Mouse (Mus musculus): ENCODE measurements at regions not wholly inside any gene's neighbourhood (a gene's known extent, or its start where the extent isn't known, plus 50 kb on each side); places are given as distances from the start of the nearest gene placed in this dataset.

DNA sequence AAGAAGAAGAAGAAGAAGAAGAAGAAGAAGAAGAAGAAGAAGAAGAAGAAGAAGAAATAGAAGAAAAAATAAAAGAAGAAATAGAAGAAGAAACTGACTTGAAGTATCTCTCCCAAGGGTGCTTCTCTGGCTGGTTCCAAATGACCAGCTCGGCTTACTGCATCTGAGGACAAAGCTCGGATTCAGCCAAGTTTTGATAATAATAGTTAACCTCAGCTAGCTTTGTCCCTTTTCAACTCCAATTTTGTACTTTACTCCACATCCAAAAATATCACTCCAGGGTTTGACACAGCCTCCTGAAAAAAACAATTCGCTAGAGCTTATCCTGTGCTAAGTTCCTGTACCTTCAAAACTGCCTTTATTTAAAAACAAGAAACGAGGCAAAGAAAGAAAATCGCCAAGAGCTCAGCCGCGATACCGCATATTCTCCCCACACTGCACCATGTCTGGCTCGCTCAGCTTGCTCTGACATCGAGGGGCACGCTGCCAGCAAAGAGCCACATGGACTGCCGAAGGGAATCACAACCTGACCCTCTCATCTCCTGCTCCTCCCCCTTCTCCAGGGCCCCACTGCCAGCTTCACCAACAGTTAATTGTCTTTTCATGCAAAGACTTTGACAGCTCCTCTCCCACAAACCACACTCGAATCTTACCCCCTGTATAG, 638.8 kb downstream of the 1700064H15Rik start:
- intact Hi-C loops (cut with DNase I): no loop called here
- no peak for TF ChIP-seq CTCF (IDR thresholded peaks at IDR 0.05)
- Histone ChIP-seq H3K4me3 (no peak overlapping the region), H3K27ac (no peak overlapping the region)
- no peak for DNase-seq (ENCODE audit: extremely low spot score in 1 of 2, low spot score in 2 of 2)

DNA sequence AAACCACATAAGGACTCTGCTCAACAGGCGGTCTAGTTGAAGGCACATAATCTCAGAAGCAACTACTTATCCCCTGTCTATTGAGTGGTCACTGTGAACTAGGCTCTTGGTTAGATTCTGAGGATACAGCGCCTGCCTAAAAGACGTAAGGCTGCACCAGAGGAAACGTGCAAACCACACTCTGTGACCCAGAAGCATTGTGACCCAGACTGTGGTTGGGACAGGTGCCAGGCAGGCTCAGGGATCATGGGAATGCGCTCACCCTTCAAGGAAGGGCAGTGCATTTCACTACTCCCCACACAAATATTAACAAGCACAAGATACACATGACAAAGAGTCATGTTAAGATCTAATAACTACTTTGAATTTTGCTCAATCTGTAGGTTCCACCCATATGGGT, 628.3 kb downstream of the 1700064H15Rik start:
- DNase-seq (ENCODE audit: extremely low spot score in 1 of 2, low spot score in 2 of 2): no peak
- no peak for TF ChIP-seq CTCF (IDR thresholded peaks at IDR 0.05)
- intact Hi-C loops (cut with DNase I): no loop called here
- no peak overlapping the region for H3K27ac ChIP-seq
- H3K4me3 ChIP-seq: no peak overlapping the region

DNA sequence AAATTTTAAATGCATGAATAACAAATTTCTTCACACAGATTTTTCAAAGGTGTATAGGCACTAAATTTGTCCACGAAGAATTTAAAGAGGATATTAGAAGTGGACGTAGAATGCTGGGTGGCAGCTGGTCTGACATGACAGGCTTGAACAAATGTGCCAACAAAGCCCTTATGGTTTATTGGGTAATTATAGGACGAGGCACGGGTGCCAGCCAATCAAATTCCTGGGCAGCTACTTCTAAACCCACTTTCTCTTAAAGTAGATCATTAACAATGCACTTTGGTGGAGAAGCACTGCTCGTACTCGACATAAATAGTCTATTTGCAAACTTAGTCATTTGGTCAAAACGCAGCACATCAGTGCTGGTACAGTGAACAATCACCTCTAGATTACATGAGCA, 626.4 kb downstream of the 1700064H15Rik start:
- DNase-seq (ENCODE audit: extremely low spot score in 1 of 2, low spot score in 2 of 2): no peak
- H3K27ac ChIP-seq: no peak overlapping the region
- TF ChIP-seq CTCF (IDR thresholded peaks at IDR 0.05): no peak
- intact Hi-C loops (cut with DNase I): no loop called here
- H3K4me3 ChIP-seq: no peak overlapping the region

DNA sequence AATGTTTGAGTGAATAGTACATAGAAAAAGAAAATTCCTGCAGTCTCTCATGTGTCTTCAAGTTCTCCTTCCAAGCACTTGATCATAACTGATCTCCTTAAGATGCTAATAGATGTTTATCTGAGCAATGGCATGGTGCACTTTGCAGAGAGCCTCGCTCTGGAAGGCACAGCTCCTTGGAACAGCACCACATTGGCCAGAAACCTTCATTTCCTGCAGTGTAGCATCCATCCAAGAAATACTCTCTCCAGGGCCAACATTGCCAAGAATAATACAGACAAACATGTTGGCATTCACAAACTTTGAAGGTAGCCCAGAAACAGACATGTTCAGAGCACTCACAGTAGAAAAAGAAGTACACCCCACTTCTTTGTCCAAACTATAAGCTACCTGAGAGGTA, 623.7 kb downstream of the 1700064H15Rik start:
- Histone ChIP-seq H3K4me3 (no peak overlapping the region), H3K27ac (no peak overlapping the region)
- TF ChIP-seq CTCF (IDR thresholded peaks at IDR 0.05): no peak
- intact Hi-C loops (cut with DNase I): no loop called here
- no peak for DNase-seq (ENCODE audit: extremely low spot score in 1 of 2, low spot score in 2 of 2)

- TF ChIP-seq CTCF (IDR thresholded peaks at IDR 0.05): no peak
- Histone ChIP-seq H3K4me3 (no peak overlapping the region), H3K27ac (no peak overlapping the region)
- no peak for DNase-seq (ENCODE audit: extremely low spot score in 1 of 2, low spot score in 2 of 2)
- intact Hi-C loops (cut with DNase I): no loop called here
Measured at GRCm38 (mm10) chr3:19044566-19044965, 583.9 kb downstream of the 1700064H15Rik start.

- Histone ChIP-seq H3K4me3 (no peak overlapping the region), H3K27ac (no peak overlapping the region)
- no peak for DNase-seq (ENCODE audit: extremely low spot score in 1 of 2, low spot score in 2 of 2)
- no peak; the same call in 1 of the 2 replicates for TF ChIP-seq CTCF (IDR thresholded peaks at IDR 0.05)
- intact Hi-C loops (cut with DNase I): no loop called here
Measured at GRCm38 (mm10) chr3:19045933-19046332, 582.5 kb downstream of the 1700064H15Rik start.

DNA sequence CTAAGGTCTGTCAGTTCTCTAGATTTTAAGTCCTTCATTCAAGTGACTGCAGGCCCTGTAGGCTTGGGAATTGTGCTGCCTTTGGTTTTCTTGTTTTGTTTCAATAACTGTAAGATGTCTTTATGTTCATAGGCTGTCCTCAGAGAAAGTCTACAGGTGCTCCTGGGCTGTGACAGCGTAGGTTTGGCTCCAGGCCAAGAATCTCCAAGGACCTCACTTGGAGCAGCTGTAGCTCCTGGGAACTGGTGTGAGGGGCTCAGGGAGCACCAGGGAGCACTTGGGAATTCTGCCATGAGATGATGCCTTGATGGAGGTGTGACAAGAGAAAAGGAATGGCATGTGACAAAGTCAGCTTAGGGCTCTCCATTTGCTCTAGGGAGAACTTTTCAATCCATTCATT, 581.9 kb downstream of the 1700064H15Rik start:
- no peak for TF ChIP-seq CTCF (IDR thresholded peaks at IDR 0.05)
- DNase-seq (ENCODE audit: extremely low spot score in 1 of 2, low spot score in 2 of 2): no peak
- intact Hi-C loops (cut with DNase I): no loop called here
- no peak overlapping the region for H3K4me3 ChIP-seq
- H3K27ac ChIP-seq: no peak overlapping the region

GRCm38 (mm10) chr3:19055961-19056360, 572.5 kb downstream of the 1700064H15Rik start:
- no peak overlapping the region for H3K27ac ChIP-seq
- no peak overlapping the region for H3K4me3 ChIP-seq
- no peak for TF ChIP-seq CTCF (IDR thresholded peaks at IDR 0.05)
- DNase-seq (ENCODE audit: extremely low spot score in 1 of 2, low spot score in 2 of 2): no peak
- intact Hi-C loops (cut with DNase I): loop anchor here (10.0 kb wide), 1 partner anchor 431 kb away; no protein-coding TSS in a partner anchor

GRCm38 (mm10) chr3:19056623-19057022, 571.9 kb downstream of the 1700064H15Rik start:
- intact Hi-C loops (cut with DNase I): loop anchor here (10.0 kb wide), 1 partner anchor 432 kb away; no protein-coding TSS in a partner anchor
- DNase-seq (ENCODE audit: extremely low spot score in 1 of 2, low spot score in 2 of 2): no peak
- H3K27ac ChIP-seq: no peak overlapping the region
- H3K4me3 ChIP-seq: no peak overlapping the region
- TF ChIP-seq CTCF (IDR thresholded peaks at IDR 0.05): no peak

DNA sequence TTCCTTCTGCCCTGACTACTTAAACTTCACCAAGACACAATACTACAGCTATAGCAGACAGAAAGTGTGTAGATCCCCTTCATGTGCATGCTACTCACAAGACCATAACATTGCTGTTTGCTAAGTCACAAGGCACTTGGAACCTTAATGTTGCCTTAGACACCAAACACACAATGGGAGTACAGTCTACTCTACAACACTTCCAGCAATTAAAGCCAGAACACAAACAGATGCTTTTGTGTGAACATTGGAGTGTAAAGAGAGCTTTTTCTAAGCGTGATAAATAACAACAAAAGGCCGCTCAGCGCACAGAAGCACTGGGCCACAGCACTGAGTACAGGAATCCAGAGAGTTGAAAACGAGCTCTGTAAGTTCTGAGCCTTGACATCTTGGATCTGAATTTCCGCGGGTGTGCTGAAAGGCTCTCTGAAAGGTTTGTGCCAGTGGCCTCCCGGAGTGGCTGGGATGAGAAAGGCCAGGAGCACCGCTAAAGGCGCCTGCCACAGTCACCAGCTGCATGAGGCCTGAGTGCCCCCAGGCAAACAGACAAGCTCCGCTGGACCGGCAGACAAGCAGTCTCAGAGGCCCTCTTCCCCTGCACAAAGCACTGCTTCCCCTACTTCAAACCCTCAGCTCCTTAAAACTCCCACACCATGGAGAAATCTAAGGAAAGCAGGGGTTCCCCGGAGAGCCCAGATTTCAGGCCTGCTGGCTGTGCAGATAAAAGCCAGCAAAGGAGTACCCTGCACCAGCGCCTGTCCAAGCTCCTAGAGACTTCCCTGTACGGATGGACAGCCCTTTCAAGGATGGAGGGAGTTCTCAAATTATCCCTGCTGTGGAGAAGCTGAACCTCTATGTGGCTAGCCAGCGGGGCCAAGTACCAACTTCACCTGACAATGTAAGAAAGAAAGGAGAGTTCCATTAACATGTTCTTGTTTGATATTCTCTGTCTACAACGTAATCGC, 568.3 kb downstream of the 1700064H15Rik start:
- Histone ChIP-seq H3K4me3 (no peak overlapping the region), H3K27ac (no peak overlapping the region)
- no peak for DNase-seq (ENCODE audit: extremely low spot score in 1 of 2, low spot score in 2 of 2)
- no peak for TF ChIP-seq CTCF (IDR thresholded peaks at IDR 0.05)
- intact Hi-C loops (cut with DNase I): loop anchor here (5.0 to 10.0 kb wide), 3 partner anchors 435 to 1225 kb away; no protein-coding TSS in a partner anchor

DNA sequence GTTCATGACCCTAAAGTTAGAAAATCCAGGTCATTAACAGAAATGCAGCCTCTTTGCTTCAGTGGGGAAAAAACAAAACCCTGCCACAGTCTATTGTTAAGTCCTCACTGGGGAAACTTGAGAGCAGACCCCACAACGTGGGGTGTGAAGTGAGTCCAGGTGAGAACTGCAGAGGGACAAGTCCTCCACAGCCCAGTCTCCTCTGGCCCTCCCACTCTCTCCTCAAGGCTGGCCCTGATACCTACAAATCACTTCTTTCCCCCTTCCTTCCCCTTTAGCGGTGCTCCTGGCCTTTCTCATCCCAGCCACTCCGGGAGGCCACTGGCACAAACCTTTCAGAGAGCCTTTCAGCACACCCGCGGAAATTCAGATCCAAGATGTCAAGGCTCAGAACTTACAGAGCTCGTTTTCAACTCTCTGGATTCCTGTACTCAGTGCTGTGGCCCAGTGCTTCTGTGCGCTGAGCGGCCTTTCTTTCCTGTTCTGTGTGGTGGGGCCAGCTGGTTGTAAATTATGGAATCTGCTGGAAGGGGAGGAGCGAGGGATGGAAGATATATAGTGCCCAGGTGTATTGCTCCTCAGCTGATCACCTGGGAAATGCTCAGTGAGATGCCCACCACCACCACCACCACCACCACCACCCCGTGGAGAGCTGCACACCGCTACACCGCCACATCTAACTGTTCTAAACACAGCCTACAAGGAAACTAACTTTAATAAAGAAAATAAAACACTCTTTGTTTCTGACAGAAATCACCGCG, 566.8 kb downstream of the 1700064H15Rik start:
- DNase-seq (ENCODE audit: extremely low spot score in 1 of 2, low spot score in 2 of 2): no peak
- no peak overlapping the region for H3K4me3 ChIP-seq
- TF ChIP-seq CTCF (IDR thresholded peaks at IDR 0.05): no peak
- intact Hi-C loops (cut with DNase I): loop anchor here (1.0 to 10.0 kb wide), 4 partner anchors 814 to 1227 kb away; no protein-coding TSS in a partner anchor
- no peak overlapping the region for H3K27ac ChIP-seq

Measured in left cerebral cortex, adult 2 months (tissue).